Mouse (Mus musculus): ENCODE data around the gene AY358078. TPM values are rescaled to one million over a fixed set of nuclear protein-coding genes. Genes with fewer than 3 reads are reported as not detected.
"Not testable (repeated sequence)": the region's sequence is repeated elsewhere in the genome, so short reads cannot be mapped to it uniquely, and the experiment has no call there.

Gene AY358078
- not detected in 2 replicates for polyA plus RNA-seq (2016; fragmentation: Nextera tagmentation; extraction: Ambion mirVana)

DNA sequence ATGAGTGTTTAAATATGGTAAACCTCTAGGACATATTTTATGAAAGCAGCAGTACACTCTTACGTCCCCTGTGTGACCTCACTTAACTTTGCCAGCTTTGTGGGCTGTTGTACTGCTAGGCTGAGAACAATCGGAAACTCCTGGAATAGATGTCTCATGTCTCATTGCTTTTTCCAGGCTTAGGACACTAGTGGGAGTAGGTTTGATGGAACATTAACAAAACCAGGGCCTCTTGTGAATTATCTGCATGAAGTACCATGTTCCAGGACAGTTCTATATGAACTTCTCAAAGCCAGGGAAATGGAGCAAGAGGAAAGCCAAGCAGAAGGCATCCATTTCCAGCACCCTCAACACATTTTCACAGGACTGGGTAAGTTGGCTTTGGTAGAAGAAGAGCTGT lies at the start of gene AY358078:
AY358078 (plus strand) TSS at position 301 of the 400 bp plus-strand sequence.
- Histone ChIP-seq H3K9ac (no peak within 1 kb of the TSS), H3K27ac (no peak within 1 kb of the TSS), H3K4me2 (no peak within 1 kb of the TSS), H3K9me3 (replicated peaks) (no peaks in the 10 kb centered on the region), H3K27me3 (replicated peaks) (no peaks in the 10 kb centered on the region), H3K36me3 (no peaks in the 10 kb centered on the region), H3K4me3 (no peak within 1 kb of the TSS), H3K4me1 (no peaks in the 10 kb centered on the region)
- 69% methylated on average over 2 of the region's 2 CpGs for WGBS (ENCODE audit: insufficient replicate concordance)
- no peak for ATAC-seq

DNA sequence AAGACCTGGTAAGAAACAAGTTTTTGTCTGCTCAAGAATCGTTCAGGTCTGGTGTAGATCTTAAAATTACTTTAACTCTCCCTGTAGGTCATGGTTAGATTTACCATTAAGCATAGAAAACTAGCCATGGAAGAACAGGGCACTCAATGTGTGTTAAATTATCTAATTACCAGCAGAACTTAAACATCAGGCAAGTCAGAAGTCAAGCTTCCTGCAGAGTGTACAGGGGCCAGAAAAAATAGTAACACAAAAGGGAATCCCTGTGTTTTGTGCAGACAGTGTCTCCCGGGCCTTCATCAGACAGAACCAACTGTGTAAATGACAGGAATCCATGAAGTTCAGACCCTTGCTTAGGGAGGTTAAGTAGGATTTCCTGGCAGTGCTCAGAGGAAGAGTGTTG lies 43.9 kb upstream of the AY358078 start:
- Histone ChIP-seq H3K4me1 (no peaks in the 10 kb centered on the region), H3K4me3 (no peak overlapping the region), H3K9me3 (replicated peaks) (no peaks in the 10 kb centered on the region), H3K36me3 (no peaks in the 10 kb centered on the region), H3K4me2 (no peak overlapping the region), H3K9ac (no peak overlapping the region), H3K27ac (no peak overlapping the region), H3K27me3 (replicated peaks) (no peaks in the 10 kb centered on the region)
- ATAC-seq: no peak
- 58% methylated on average over 2 of the region's 2 CpGs for WGBS (ENCODE audit: insufficient replicate concordance)

- not testable (repeated sequence) for H3K4me1 ChIP-seq; H3K4me3 ChIP-seq; H3K9ac ChIP-seq; H3K4me2 ChIP-seq; H3K27ac ChIP-seq; H3K9me3 ChIP-seq (replicated peaks); H3K36me3 ChIP-seq; H3K27me3 ChIP-seq (replicated peaks); ATAC-seq
- WGBS (ENCODE audit: insufficient replicate concordance): 63% methylated on average over 1 of the region's 1 CpGs
Observed at GRCm38 (mm10) chr14:51771378-51771777, 28.5 kb upstream of the AY358078 start.

DNA sequence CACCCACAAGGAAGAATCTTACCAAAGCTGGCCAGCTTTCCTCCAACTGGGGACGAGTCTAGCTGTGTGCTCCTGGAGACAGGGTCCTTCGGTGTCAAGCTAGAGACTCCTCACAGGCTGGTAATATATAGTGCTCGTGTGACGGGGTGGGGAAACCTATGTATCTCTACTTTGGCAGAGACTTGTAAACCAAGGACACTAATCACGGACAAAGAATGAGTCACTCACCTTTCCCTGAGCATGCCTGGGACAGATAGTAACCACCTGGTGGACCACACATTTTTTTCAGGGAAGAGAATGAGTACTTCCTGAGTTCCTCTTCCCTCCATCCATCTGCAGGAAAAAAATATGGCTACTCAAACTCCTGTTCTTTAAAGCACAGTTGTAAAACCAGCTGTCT lies 26.4 kb upstream of the AY358078 start, which contains the start of gene Ang4:
Ang4 (minus strand) TSS at position 101 of the 400 bp plus-strand sequence.
- ATAC-seq: no peak
- Histone ChIP-seq H3K27me3 (replicated peaks) (no peaks in the 10 kb centered on the region), H3K4me1 (no peaks in the 10 kb centered on the region), H3K4me3 (no peak within 1 kb of the TSS), H3K4me2 (no peak within 1 kb of the TSS), H3K9me3 (replicated peaks) (no peaks in the 10 kb centered on the region), H3K36me3 (no peaks in the 10 kb centered on the region), H3K27ac (no peak within 1 kb of the TSS), H3K9ac (no peak within 1 kb of the TSS)
- WGBS (ENCODE audit: insufficient replicate concordance): 66% methylated on average over 5 of the region's 5 CpGs

- Histone ChIP-seq H3K9ac (no peak overlapping the region), H3K4me3 (no peak overlapping the region), H3K9me3 (replicated peaks) (no peaks in the 10 kb centered on the region), H3K36me3 (no peaks in the 10 kb centered on the region), H3K4me2 (no peak overlapping the region), H3K27ac (no peak overlapping the region), H3K4me1 (no peaks in the 10 kb centered on the region), H3K27me3 (replicated peaks) (no peaks in the 10 kb centered on the region)
- ATAC-seq: no peak
- 89% methylated on average over 1 of the region's 1 CpGs for WGBS (ENCODE audit: insufficient replicate concordance)
Observed at GRCm38 (mm10) chr14:51777791-51778190, 22.1 kb upstream of the AY358078 start.

- H3K4me1 ChIP-seq: no peaks in the 10 kb centered on the region
- 59% methylated on average over 4 of the region's 4 CpGs for WGBS (ENCODE audit: insufficient replicate concordance)
- no peaks in the 10 kb centered on the region for H3K36me3 ChIP-seq
- H3K4me3 ChIP-seq: no peak overlapping the region
- no peak overlapping the region for H3K27ac ChIP-seq
- no peaks in the 10 kb centered on the region for H3K27me3 ChIP-seq (replicated peaks)
- H3K4me2 ChIP-seq: no peak overlapping the region
- no peak overlapping the region for H3K9ac ChIP-seq
- no peak for ATAC-seq
- H3K9me3 ChIP-seq (replicated peaks): no peaks in the 10 kb centered on the region
Observed at GRCm38 (mm10) chr14:51778865-51779481, 20.9 kb upstream of the AY358078 start.

GRCm38 (mm10) chr14:51786335-51786734 lies 13.5 kb upstream of the AY358078 start:
- Histone ChIP-seq H3K4me1 (no peaks in the 10 kb centered on the region), H3K27ac (no peak overlapping the region), H3K36me3 (no peaks in the 10 kb centered on the region), H3K4me3 (no peak overlapping the region), H3K9me3 (replicated peaks) (no peaks in the 10 kb centered on the region), H3K4me2 (no peak overlapping the region), H3K27me3 (replicated peaks) (no peaks in the 10 kb centered on the region), H3K9ac (no peak overlapping the region)
- no peak for ATAC-seq
- WGBS (ENCODE audit: insufficient replicate concordance): 53% methylated on average over 4 of the region's 4 CpGs

DNA sequence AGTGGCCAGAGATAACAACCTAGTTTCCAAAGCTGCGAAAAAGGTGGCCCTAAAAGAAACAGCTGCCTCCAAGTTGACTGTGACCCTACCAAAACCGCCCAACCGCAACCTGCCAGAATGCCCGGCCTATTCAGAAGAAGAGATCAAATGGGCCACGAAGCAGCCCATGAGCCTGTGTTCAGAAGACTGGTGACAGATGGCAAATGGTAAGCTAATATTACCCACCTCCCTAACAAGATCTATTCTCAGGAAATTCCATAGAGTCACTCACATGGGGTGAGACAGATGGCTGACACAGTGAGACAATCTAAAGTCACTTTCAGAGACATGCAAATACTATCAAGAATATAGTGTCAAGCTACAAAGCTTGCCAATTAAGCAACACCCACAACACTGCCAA lies 12.8 kb upstream of the AY358078 start:
- Histone ChIP-seq H3K4me1 (no peaks in the 10 kb centered on the region), H3K27ac (no peak overlapping the region), H3K9ac (no peak overlapping the region), H3K27me3 (replicated peaks) (no peaks in the 10 kb centered on the region), H3K4me2 (no peak overlapping the region), H3K9me3 (replicated peaks) (no peaks in the 10 kb centered on the region), H3K4me3 (no peak overlapping the region), H3K36me3 (no peaks in the 10 kb centered on the region)
- 68% methylated on average over 5 of the region's 5 CpGs for WGBS (ENCODE audit: insufficient replicate concordance)
- no peak for ATAC-seq

GRCm38 (mm10) chr14:51789196-51789595 lies 10.7 kb upstream of the AY358078 start:
- H3K4me3 ChIP-seq: no peak overlapping the region
- no peaks in the 10 kb centered on the region for H3K27me3 ChIP-seq (replicated peaks)
- no peak overlapping the region for H3K9ac ChIP-seq
- H3K36me3 ChIP-seq: no peaks in the 10 kb centered on the region
- 55% methylated on average over 2 of the region's 2 CpGs for WGBS (ENCODE audit: insufficient replicate concordance)
- no peak overlapping the region for H3K4me2 ChIP-seq
- H3K4me1 ChIP-seq: no peaks in the 10 kb centered on the region
- ATAC-seq: no peak
- no peak overlapping the region for H3K27ac ChIP-seq
- no peaks in the 10 kb centered on the region for H3K9me3 ChIP-seq (replicated peaks)

- Histone ChIP-seq H3K36me3 (no peaks in the 10 kb centered on the region), H3K4me3 (no peak overlapping the region), H3K27me3 (replicated peaks) (no peaks in the 10 kb centered on the region), H3K9ac (no peak overlapping the region), H3K27ac (no peak overlapping the region), H3K9me3 (replicated peaks) (no peaks in the 10 kb centered on the region), H3K4me2 (no peak overlapping the region), H3K4me1 (no peaks in the 10 kb centered on the region)
- ATAC-seq: no peak
- 64% methylated on average over 2 of the region's 2 CpGs for WGBS (ENCODE audit: insufficient replicate concordance)
Observed at GRCm38 (mm10) chr14:51794106-51794505, 5.7 kb upstream of the AY358078 start.

GRCm38 (mm10) chr14:51826625-51827024 lies 26.8 kb downstream of the AY358078 start:
- no peak overlapping the region for H3K4me2 ChIP-seq
- no peaks in the 10 kb centered on the region for H3K36me3 ChIP-seq
- H3K9ac ChIP-seq: no peak overlapping the region
- ATAC-seq: no peak
- H3K27me3 ChIP-seq (replicated peaks): no peaks in the 10 kb centered on the region
- whole genome bisulfite sequencing (ENCODE audit: insufficient replicate concordance): 33% methylated on average over 1 of the region's 1 CpGs
- no peak overlapping the region for H3K27ac ChIP-seq
- no peaks in the 10 kb centered on the region for H3K4me1 ChIP-seq
- no peaks in the 10 kb centered on the region for H3K9me3 ChIP-seq (replicated peaks)
- no peak overlapping the region for H3K4me3 ChIP-seq

DNA sequence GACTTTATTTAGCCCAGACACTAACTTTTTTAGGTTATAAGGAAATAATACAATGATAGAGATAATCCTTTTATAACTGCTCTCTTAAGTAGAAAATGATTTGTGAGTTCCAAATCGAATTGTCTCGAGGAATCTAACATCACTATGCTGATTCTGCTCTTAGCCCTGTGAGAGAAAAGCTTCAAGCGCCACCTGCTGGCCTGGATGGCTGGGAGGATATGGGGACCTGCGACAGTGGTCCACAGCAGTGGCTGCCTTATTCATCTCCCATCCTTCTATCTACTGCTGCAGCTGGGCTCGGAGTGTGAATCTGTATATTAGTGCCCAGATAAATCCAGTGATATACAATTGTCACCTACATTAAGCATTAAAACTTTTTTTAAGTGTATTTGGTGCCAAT lies 28.0 kb downstream of the AY358078 start:
- H3K4me1 ChIP-seq; H3K27ac ChIP-seq; H3K4me2 ChIP-seq; ATAC-seq; H3K9me3 ChIP-seq (replicated peaks); H3K9ac ChIP-seq; H3K36me3 ChIP-seq; H3K27me3 ChIP-seq (replicated peaks); H3K4me3 ChIP-seq: not testable (repeated sequence)
- WGBS (ENCODE audit: insufficient replicate concordance): 16% methylated on average over 5 of the region's 5 CpGs

- Histone ChIP-seq H3K27me3 (replicated peaks) (no peaks in the 10 kb centered on the region), H3K9ac (no peak overlapping the region), H3K27ac (no peak overlapping the region), H3K4me2 (no peak overlapping the region), H3K4me1 (no peaks in the 10 kb centered on the region), H3K4me3 (no peak overlapping the region), H3K36me3 (no peaks in the 10 kb centered on the region), H3K9me3 (replicated peaks) (no peaks in the 10 kb centered on the region)
- ATAC-seq: no peak
- WGBS (ENCODE audit: insufficient replicate concordance): 54% methylated on average over 6 of the region's 6 CpGs
Observed at GRCm38 (mm10) chr14:51829188-51829587, 29.3 kb downstream of the AY358078 start.
